Mouse (Mus musculus) layer of hippocampus, adult 2 months (tissue): ENCODE results near the gene Muc20. TPM values are rescaled to one million over a fixed set of nuclear protein-coding genes. Genes with fewer than 3 reads are reported as not detected.
A peak's percentile ranks its signal among the peaks of the same experiment; 100 is the strongest.

Experiments used
- DNase-seq, 2 experiments: peaks; one replicate each; pipeline ENCODE4 v3.0.0; 2022; ENCODE audit warnings: low spot score in 2 of 2
- H3K27ac ChIP-seq: fragments of 200-600 bp; 2 replicates; pipeline ENCODE4 v1.8.1; 2022
- H3K4me3 ChIP-seq: fragments of 200-600 bp; 2 replicates; pipeline ENCODE4 v1.8.1; 2022; ENCODE audit warnings: mild to moderate bottlenecking
- CTCF ChIP-seq: fragments of 200-600 bp; conservative IDR thresholded peaks from 2 replicates; pipeline ENCODE4 v1.8.1; 2022; ENCODE audit warnings: antibody characterized with exemption, mild to moderate bottlenecking, moderate library complexity
- total RNA-seq, 2 experiments: library from RNA; stranded (reverse); gene quantifications; 2 replicates each; pipeline ENCODE4 v1.2.3; 2021

The Muc20 gene
- total RNA-seq, 2 experiments from 2014 or later: not detected

GRCm38 (mm10) chr16:32813362-32813761 lies 16.1 kb upstream of the Muc20 start:
- Histone ChIP-seq H3K27ac (no peak overlapping the region), H3K4me3 (no peak overlapping the region; the same call in 1 of the 2 replicates)
- no peak for TF ChIP-seq CTCF
- no peak for DNase-seq

- H3K4me3 ChIP-seq: no peak overlapping the region; the same call in 1 of the 2 replicates
- TF ChIP-seq CTCF: peak; percentile 86
- peak; percentile 70 to 85 for DNase-seq
- no peak overlapping the region for H3K27ac ChIP-seq
Measured at GRCm38 (mm10) chr16:32812888-32813361, 15.7 kb upstream of the Muc20 start.

- TF ChIP-seq CTCF: no peak
- Histone ChIP-seq H3K4me3 (no peak within 1 kb of the TSS), H3K27ac (no peak within 1 kb of the TSS)
- DNase-seq: no peak
Measured at GRCm38 (mm10) chr16:32810321-32810720, 13.1 kb upstream of the Muc20 start, which contains the start of gene Smbd1. Smbd1 (minus strand) TSS chr16:32810477.

GRCm38 (mm10) chr16:32807408-32808185 lies 10.4 kb upstream of the Muc20 start:
- Histone ChIP-seq H3K27ac (no peak overlapping the region), H3K4me3 (no peak overlapping the region)
- TF ChIP-seq CTCF: no peak
- DNase-seq: no peak

GRCm38 (mm10) chr16:32805151-32805550 lies 7.9 kb upstream of the Muc20 start:
- no peak for DNase-seq
- Histone ChIP-seq H3K4me3 (no peak overlapping the region), H3K27ac (no peak overlapping the region)
- TF ChIP-seq CTCF: no peak

- no peak for TF ChIP-seq CTCF
- Histone ChIP-seq H3K4me3 (no peak overlapping the region), H3K27ac (no peak overlapping the region)
- DNase-seq: no peak
Measured at GRCm38 (mm10) chr16:32803901-32804300, 6.7 kb upstream of the Muc20 start.

DNA sequence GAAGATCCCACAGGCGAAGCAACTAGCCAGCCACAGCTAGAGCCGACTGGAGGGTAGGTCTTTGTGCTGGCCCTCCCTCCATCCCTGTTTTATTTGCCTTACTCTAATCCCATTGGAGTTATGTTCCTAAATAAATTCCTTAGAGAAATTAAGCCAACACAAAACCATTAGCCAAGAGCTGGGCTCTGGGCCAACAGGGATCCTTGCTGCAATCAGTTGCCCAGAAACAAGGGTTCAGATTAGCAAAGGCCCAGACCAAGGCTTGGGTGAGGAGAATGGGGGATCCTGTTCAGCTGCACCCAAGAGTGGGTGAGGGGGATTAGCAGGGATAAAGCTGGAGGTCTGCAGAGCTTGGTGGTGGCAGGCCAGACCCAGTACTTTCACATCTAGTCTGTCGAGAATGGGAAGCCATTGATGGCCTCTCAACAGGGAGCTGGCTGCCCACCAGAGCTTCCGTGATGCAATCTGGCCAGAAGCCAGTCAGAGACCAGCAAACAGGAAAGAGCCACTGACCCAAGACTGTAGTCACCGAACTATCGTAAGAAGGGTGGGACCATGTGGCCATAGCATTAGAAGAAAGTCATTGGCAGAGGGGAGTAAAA lies 6.1 kb upstream of the Muc20 start:
- H3K27ac ChIP-seq: no peak overlapping the region
- H3K4me3 ChIP-seq: no peak overlapping the region
- TF ChIP-seq CTCF: no peak
- DNase-seq: peak; percentile 42 to 56

- DNase-seq: no peak
- H3K27ac ChIP-seq: no peak overlapping the region
- no peak overlapping the region for H3K4me3 ChIP-seq
- TF ChIP-seq CTCF: no peak
Measured at GRCm38 (mm10) chr16:32796676-32797425, 384 bp downstream of the Muc20 start.

DNA sequence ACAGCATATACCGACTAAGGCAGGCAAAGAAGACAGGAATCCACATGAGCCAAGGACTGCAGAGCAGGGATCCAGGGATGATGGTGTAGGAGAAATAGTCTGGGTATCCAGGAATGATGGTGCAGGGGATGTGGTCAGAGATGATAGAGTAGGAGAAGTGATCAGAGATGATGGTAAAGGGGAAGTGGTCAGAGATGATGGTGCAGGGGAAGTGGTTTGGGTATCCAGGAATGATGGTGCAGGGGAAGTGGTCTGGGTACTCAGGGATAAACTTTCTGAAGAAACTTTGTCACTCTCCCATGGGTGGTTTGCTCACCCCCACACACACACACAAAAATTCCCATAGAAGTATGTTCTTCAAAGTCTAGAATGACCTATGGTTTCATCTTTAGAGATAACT lies 2.1 kb downstream of the Muc20 start:
- TF ChIP-seq CTCF: no peak
- H3K27ac ChIP-seq: no peak overlapping the region
- H3K4me3 ChIP-seq: no peak overlapping the region
- DNase-seq: no peak

DNA sequence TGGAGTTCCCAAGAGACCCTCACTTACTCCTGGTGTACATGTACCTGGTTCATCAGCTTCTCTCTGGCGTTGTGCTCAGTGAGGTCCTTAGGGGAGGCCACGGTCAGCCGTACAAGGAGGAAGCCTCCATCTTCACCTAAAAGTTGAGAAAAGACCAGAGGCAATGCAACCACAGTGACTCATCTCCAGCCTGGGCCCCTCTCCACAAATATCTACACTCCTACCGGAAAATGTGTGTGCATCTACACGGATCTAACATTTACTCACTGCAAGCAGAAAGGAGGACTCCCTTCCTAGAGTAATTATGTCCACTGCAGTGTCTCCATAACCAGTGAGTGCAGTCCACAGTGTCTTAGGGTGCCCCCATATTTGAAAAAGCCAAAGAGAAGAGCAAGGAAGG lies 7.2 kb downstream of the Muc20 start:
- H3K4me3 ChIP-seq: no peak overlapping the region
- no peak for TF ChIP-seq CTCF
- no peak for DNase-seq
- no peak overlapping the region for H3K27ac ChIP-seq

- H3K4me3 ChIP-seq: no peak overlapping the region
- no peak for TF ChIP-seq CTCF
- no peak overlapping the region for H3K27ac ChIP-seq
- DNase-seq: peak in 1 of 2 experiments; percentile 42
Measured at GRCm38 (mm10) chr16:32784840-32785239, 12.4 kb downstream of the Muc20 start.

GRCm38 (mm10) chr16:32783324-32784062 lies 13.7 kb downstream of the Muc20 start:
- TF ChIP-seq CTCF: no peak
- H3K4me3 ChIP-seq: no peak overlapping the region
- no peak overlapping the region for H3K27ac ChIP-seq
- no peak for DNase-seq
